Mouse (Mus musculus) heart, adult 10 weeks (tissue): ENCODE measurements around the gene Ppm1k. TPM values are rescaled to one million over a fixed set of nuclear protein-coding genes. Genes with fewer than 3 reads are reported as not detected.

ENCODE experiments used
- polyA plus RNA-seq: library from polyadenylated mRNA; stranded (reverse); fragments of 350-450 nt; fragmentation: Illumina TruSeq; extraction: RNeasy Lipid Tissue Mini Kit (QIAGEN cat#74804); gene quantifications from one replicate; pipeline ENCODE4 v1.2.3, GENCODE M21; 2014; ENCODE audit warnings: low read depth, low replicate concordance

Ppm1k gene
- polyA plus RNA-seq, result 72.4 TPM

DNA sequence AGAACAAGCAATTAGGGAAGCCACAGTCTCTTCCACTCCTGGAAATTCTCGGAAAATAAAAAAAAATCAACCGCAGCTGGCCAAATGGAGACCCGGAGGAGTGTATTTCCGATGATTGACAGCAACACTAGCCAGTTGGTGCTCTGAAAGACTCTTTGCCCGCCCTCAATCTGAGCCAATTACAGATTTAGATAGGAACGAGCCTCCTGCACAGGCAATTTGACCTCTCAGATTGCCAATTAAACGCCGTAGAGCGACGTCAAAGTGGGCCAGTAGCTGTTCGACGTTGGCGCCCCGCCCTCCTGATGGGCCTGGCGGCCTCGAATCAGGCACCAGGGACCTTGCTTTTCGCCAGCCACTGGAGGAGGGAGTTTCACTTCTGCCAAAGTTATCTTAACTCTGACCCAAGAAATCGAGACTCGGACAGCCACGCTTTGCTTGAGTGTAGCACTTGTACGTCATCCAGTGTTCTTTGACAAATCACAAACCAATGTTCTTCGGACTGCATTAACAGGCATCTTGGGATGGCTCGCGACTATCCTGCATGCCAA lies at the start of gene Ppm1k:
Gene Ppm1k (minus strand): TSS at position 83 of the 551 bp plus-strand sequence.

DNA sequence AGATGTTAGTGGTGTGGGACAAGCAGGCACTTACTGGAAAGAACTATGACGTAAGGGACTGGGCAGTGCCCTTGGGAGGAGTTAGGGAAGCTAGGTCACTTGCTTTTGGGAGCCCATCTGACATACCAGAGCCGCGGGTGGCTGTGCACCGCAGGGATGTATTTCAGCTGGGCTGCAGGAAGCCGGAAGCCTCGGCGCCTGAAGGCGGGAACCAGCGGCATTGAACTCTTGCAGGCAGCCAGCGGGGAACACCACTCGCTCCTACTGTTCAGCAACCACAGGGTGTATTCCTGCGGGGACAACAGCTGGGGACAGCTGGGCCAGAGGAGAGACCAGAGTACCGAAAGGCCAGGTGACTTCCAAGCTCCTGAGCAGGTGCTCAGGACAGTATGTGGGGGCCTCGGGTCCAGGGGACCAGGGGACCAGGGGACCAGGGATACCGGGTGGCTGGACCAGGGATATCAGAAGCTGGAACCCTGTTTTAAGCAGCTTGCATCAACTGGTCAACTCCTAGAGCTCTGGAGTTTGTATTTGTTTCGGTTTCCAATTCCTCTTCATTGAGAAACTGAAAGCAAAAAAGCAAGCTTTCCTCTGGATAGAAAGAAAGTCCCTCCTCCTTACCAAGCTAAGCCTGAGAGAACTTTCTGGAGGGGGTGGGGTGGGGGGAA lies 45.7 kb upstream of the Ppm1k start, which contains the start of gene Herc6:
Gene Herc6 (plus strand): TSS at position 120 of the 668 bp plus-strand sequence.

Other genes starting within 250 kb of the Ppm1k start
- gene Vmn1r16, start 206.0 kb downstream of the Ppm1k start, polyA plus RNA-seq, result not detected
- gene Vmn1r17, start 171.7 kb downstream of the Ppm1k start, polyA plus RNA-seq, result not detected
- gene Vmn1r18, start 139.7 kb downstream of the Ppm1k start, polyA plus RNA-seq, result not detected
- not detected for gene Vmn1r19, start 131.7 kb downstream of the Ppm1k start, polyA plus RNA-seq
- gene Vmn1r20, start 106.5 kb downstream of the Ppm1k start, polyA plus RNA-seq, result not detected
- 3.6 TPM for gene Herc6, start 45.5 kb upstream of the Ppm1k start, polyA plus RNA-seq
- 31.7 TPM for gene Pyurf, start 156.6 kb upstream of the Ppm1k start, polyA plus RNA-seq
- gene Lancl2, start 167.1 kb upstream of the Ppm1k start, polyA plus RNA-seq, result 13.7 TPM